17 mouse cellular contexts compared by ENCODE assay signal in the genomic region with DNA sequence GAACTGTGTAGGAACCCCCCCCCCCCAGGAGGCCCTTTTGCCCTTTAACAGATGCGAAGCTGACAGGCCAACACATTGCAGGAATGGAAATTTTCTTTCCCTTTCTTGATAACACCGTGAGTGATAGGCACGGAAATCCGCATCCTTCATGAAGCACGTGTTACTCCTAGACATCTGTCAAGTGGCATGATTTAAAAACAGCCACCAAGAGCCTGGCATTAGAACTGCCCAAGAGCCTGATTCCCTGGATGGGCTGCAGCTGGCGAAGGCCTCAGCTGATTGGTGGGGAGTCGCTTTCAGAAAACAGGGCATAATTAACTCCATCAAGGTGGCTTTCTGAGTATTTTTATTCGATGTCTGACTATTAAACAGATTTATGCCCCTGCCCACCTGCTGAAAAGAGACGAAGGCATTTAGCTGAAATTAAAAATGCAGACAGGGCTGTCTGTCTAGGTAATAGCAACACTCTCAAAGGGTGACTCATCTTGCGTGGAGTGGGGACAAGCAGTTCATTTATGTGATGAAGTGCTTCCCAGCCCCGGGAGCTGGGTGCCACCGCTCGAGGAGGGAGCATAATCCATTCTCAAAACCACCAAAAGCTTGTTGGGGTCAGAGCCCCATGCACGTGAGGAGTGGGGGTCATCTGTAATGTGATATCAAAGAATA. TPM values are rescaled to one million over a fixed set of nuclear protein-coding genes. Genes with fewer than 3 reads are reported as not detected.
A peak's percentile ranks its signal among the peaks of the same experiment; 100 is the strongest.
DNase-seq lines count a peak whose midpoint lies in the region; ATAC-seq and TF ChIP-seq lines count a peak whose summit lies in the region.
"Had no signal": no experiment of that assay in that cellular context is flagged by ENCODE, and none has a peak within 500 bp of the region (broad histone marks: within the 10 kb centered on the region; RNA-seq: fewer than 3 reads in every experiment).

No protein-coding gene starts in this region.

- H3K4me1 ChIP-seq in hindbrain, embryonic 13.5 days (replicated peaks): peaks cover 31% of the 10 kb centered on the region
- peaks cover 35% of the 10 kb centered on the region for H3K4me1 ChIP-seq in hindbrain, embryonic 10.5 days (replicated peaks)
- H3K4me1 ChIP-seq in midbrain, embryonic 14.5 days (ENCODE audit: control insufficient read depth, insufficient read depth, low read length): 0 out of 2 replicates have a peak, but pooled peaks cover 11% of the 10 kb centered on the region
- peaks cover 4% of the 10 kb centered on the region; the same call in 1 of the 2 replicates for H3K4me1 ChIP-seq in midbrain, embryonic 11.5 days (ENCODE audit: control insufficient read depth, insufficient read depth, low read length)
- H3K4me1 ChIP-seq in forebrain, postnatal 0 days (ENCODE audit: insufficient read depth): 0 out of 2 replicates have a peak, but pooled peaks cover 4% of the 10 kb centered on the region
- H3K4me1 ChIP-seq in neural tube, embryonic 15.5 days: peaks cover 23% of the 10 kb centered on the region
- no peaks in the 10 kb centered on the region for H3K4me1 ChIP-seq in liver, postnatal 0 days (ENCODE audit: insufficient read depth)

- H3K27me3 ChIP-seq in hindbrain, embryonic 13.5 days: no peaks in the 10 kb centered on the region
- no peaks in the 10 kb centered on the region for H3K27me3 ChIP-seq in hindbrain, embryonic 10.5 days (ENCODE audit: insufficient read depth, poor library complexity, severe bottlenecking)
- H3K27me3 ChIP-seq in midbrain, embryonic 14.5 days (ENCODE audit: control insufficient read depth, insufficient read depth, low read length): no peaks in the 10 kb centered on the region
- H3K27me3 ChIP-seq in midbrain, embryonic 11.5 days (ENCODE audit: control insufficient read depth, insufficient read depth, low read length): no peaks in the 10 kb centered on the region
- no peaks in the 10 kb centered on the region for H3K27me3 ChIP-seq in forebrain, postnatal 0 days (ENCODE audit: insufficient read depth, low read length)
- H3K27me3 ChIP-seq in neural tube, embryonic 15.5 days (replicated peaks): no peaks in the 10 kb centered on the region
- no peaks in the 10 kb centered on the region for H3K27me3 ChIP-seq in liver, postnatal 0 days (ENCODE audit: insufficient read depth, low read length)

- no peak for TF ChIP-seq EP300 in liver, postnatal 0 days (IDR thresholded peaks at IDR 0.05; ENCODE audit: low read depth)

- peak; percentile 54; the same call in 1 of the 2 replicates for ATAC-seq in hindbrain, embryonic 13.5 days (ENCODE audit: low FRiP score)
- ATAC-seq in midbrain, embryonic 14.5 days (ENCODE audit: low FRiP score, low TSS enrichment): peak; percentile 40; the same call in 1 of the 2 replicates
- ATAC-seq in midbrain, embryonic 11.5 days (ENCODE audit: low FRiP score): no peak
- peak; percentile 71 for ATAC-seq in forebrain, postnatal 0 days
- peak; percentile 50; the same call in 1 of the 2 replicates for ATAC-seq in neural tube, embryonic 15.5 days (ENCODE audit: low FRiP score)
- no peak for ATAC-seq in liver, postnatal 0 days

- no peak overlapping the region for H3K4me3 ChIP-seq in hindbrain, embryonic 13.5 days
- H3K4me3 ChIP-seq in hindbrain, embryonic 10.5 days: no peak overlapping the region
- H3K4me3 ChIP-seq in midbrain, embryonic 14.5 days (replicated peaks; ENCODE audit: low read depth, low read length): no peak overlapping the region
- no peak overlapping the region for H3K4me3 ChIP-seq in midbrain, embryonic 11.5 days (ENCODE audit: low read depth, low read length)
- H3K4me3 ChIP-seq in forebrain, postnatal 0 days (ENCODE audit: low read depth, low read length): no peak overlapping the region
- H3K4me3 ChIP-seq in neural tube, embryonic 15.5 days (replicated peaks): no peak overlapping the region
- no peak overlapping the region for H3K4me3 ChIP-seq in liver, postnatal 0 days (ENCODE audit: low read depth, low read length)
- H3K4me3 ChIP-seq: erythroblast, embryonic 14.5 days had no signal

- no peak overlapping the region for H3K4me2 ChIP-seq in hindbrain, embryonic 13.5 days
- no peak overlapping the region for H3K4me2 ChIP-seq in midbrain, embryonic 14.5 days (ENCODE audit: low read length)
- H3K4me2 ChIP-seq in midbrain, embryonic 11.5 days: no peak overlapping the region
- no peak overlapping the region for H3K4me2 ChIP-seq in forebrain, postnatal 0 days (ENCODE audit: low read depth)
- no peak overlapping the region for H3K4me2 ChIP-seq in neural tube, embryonic 15.5 days
- no peak overlapping the region for H3K4me2 ChIP-seq in liver, postnatal 0 days (ENCODE audit: low read depth, low read length)

- H3K9me3 ChIP-seq in hindbrain, embryonic 13.5 days: no peaks in the 10 kb centered on the region
- H3K9me3 ChIP-seq in hindbrain, embryonic 10.5 days: no peaks in the 10 kb centered on the region
- no peaks in the 10 kb centered on the region for H3K9me3 ChIP-seq in midbrain, embryonic 14.5 days (ENCODE audit: control insufficient read depth, low read length)
- no peaks in the 10 kb centered on the region for H3K9me3 ChIP-seq in midbrain, embryonic 11.5 days (ENCODE audit: control insufficient read depth, low read length)
- H3K9me3 ChIP-seq in forebrain, postnatal 0 days (ENCODE audit: low read length): no peaks in the 10 kb centered on the region
- no peaks in the 10 kb centered on the region for H3K9me3 ChIP-seq in neural tube, embryonic 15.5 days (replicated peaks)
- H3K9me3 ChIP-seq in liver, postnatal 0 days (ENCODE audit: low read length): no peaks in the 10 kb centered on the region

- 45% methylated on average over 14 of the region's 14 CpGs for WGBS in hindbrain, embryonic 13.5 days
- WGBS in hindbrain, embryonic 10.5 days: 78% methylated on average over 14 of the region's 14 CpGs
- 57% methylated on average over 14 of the region's 14 CpGs for WGBS in midbrain, embryonic 14.5 days
- WGBS in midbrain, embryonic 11.5 days: 82% methylated on average over 14 of the region's 14 CpGs
- 48% methylated on average over 14 of the region's 14 CpGs for WGBS in forebrain, postnatal 0 days
- WGBS in neural tube, embryonic 15.5 days: 34% methylated on average over 14 of the region's 14 CpGs
- WGBS in liver, postnatal 0 days (ENCODE audit: insufficient replicate concordance): 91% methylated on average over 14 of the region's 14 CpGs

- no peak for DNase-seq in hindbrain, embryonic 10.5 days (ENCODE audit: low spot score)
- peak; percentile 47 for DNase-seq in midbrain, embryonic 14.5 days
- DNase-seq in midbrain, embryonic 11.5 days (ENCODE audit: low spot score, missing footprints): no peak
- DNase-seq in forebrain, postnatal 0 days: peak; percentile 54
- no peak for DNase-seq in liver, postnatal 0 days
- DNase-seq: cerebellum, adult 9-10 months; gastrocnemius, postnatal 25 days; heart, postnatal 14 days; kidney, adult 8-10 months; kidney, postnatal 25 days; lung, adult 2 months; lung, postnatal 36 days; right cerebral cortex, postnatal 25 days; thymus, postnatal 36 days had no signal

- TF ChIP-seq CTCF in forebrain, postnatal 0 days (IDR thresholded peaks at IDR 0.05; ENCODE audit: low read depth): no peak
- TF ChIP-seq CTCF in liver, postnatal 0 days (IDR thresholded peaks at IDR 0.05; ENCODE audit: low read depth): no peak

- H3K27ac ChIP-seq in hindbrain, embryonic 13.5 days: peak overlapping the region; percentile 45; the same call in 1 of the 2 replicates
- no peak overlapping the region for H3K27ac ChIP-seq in hindbrain, embryonic 10.5 days
- no peak overlapping the region for H3K27ac ChIP-seq in midbrain, embryonic 14.5 days (replicated peaks; ENCODE audit: low read depth, low read length)
- no peak overlapping the region for H3K27ac ChIP-seq in midbrain, embryonic 11.5 days (ENCODE audit: low read depth, low read length)
- 0 out of 2 replicates have a peak overlapping the region, but pooled peaks have one; percentile 35 for H3K27ac ChIP-seq in forebrain, postnatal 0 days (ENCODE audit: low read depth, low read length)
- H3K27ac ChIP-seq in neural tube, embryonic 15.5 days (replicated peaks): no peak overlapping the region
- H3K27ac ChIP-seq in liver, postnatal 0 days (ENCODE audit: low read depth): no peak overlapping the region

- H3K9ac ChIP-seq in hindbrain, embryonic 13.5 days: no peak overlapping the region
- no peak overlapping the region for H3K9ac ChIP-seq in midbrain, embryonic 14.5 days (replicated peaks; ENCODE audit: low read length)
- H3K9ac ChIP-seq in midbrain, embryonic 11.5 days (ENCODE audit: low read length): no peak overlapping the region
- no peak overlapping the region for H3K9ac ChIP-seq in forebrain, postnatal 0 days
- no peak overlapping the region for H3K9ac ChIP-seq in neural tube, embryonic 15.5 days (replicated peaks)
- H3K9ac ChIP-seq in liver, postnatal 0 days (replicated peaks): no peak overlapping the region

- H3K36me3 ChIP-seq in hindbrain, embryonic 13.5 days: no peaks in the 10 kb centered on the region
- no peaks in the 10 kb centered on the region for H3K36me3 ChIP-seq in hindbrain, embryonic 10.5 days
- no peaks in the 10 kb centered on the region for H3K36me3 ChIP-seq in midbrain, embryonic 14.5 days (ENCODE audit: control insufficient read depth, insufficient read depth, low read length)
- H3K36me3 ChIP-seq in midbrain, embryonic 11.5 days (ENCODE audit: control insufficient read depth, insufficient read depth, low read length): no peaks in the 10 kb centered on the region
- no peaks in the 10 kb centered on the region for H3K36me3 ChIP-seq in forebrain, postnatal 0 days (ENCODE audit: insufficient read depth)
- H3K36me3 ChIP-seq in neural tube, embryonic 15.5 days: no peaks in the 10 kb centered on the region
- no peaks in the 10 kb centered on the region for H3K36me3 ChIP-seq in liver, postnatal 0 days (replicated peaks; ENCODE audit: insufficient read depth, low read length)

RNA-seq across cellular contexts. Expression of gene Sap30l, which starts 47.8 kb away (rescaled TPM):
- 7.2 and 8.4 TPM in 2 replicates for polyA plus RNA-seq in hindbrain, embryonic 13.5 days (2015; fragmentation: Nextera tagmentation; extraction: Ambion mirVana)
- 8.8 and 12.7 TPM in 2 replicates for polyA plus RNA-seq in hindbrain, embryonic 10.5 days (2016; fragmentation: Nextera tagmentation; extraction: Ambion mirVana)
- 12.0 and 13.1 TPM in 2 replicates for polyA plus RNA-seq in midbrain, embryonic 14.5 days (2014; fragmentation: Nextera tagmentation; extraction: Ambion mirVana)
- polyA plus RNA-seq in midbrain, embryonic 11.5 days (2014; fragmentation: Nextera tagmentation; extraction: Ambion mirVana): 14.5 and 14.7 TPM in 2 replicates
- total RNA-seq in forebrain, postnatal 0 days (2014; rRNA removed): 26.6 and 35.4 TPM in 2 replicates
- polyA plus RNA-seq in forebrain, postnatal 0 days (2015; fragmentation: Nextera tagmentation; extraction: Ambion mirVana): 11.4 and 15.3 TPM in 2 replicates
- 9.7 and 12.4 TPM in 2 replicates for polyA plus RNA-seq in neural tube, embryonic 15.5 days (2015; fragmentation: Nextera tagmentation; extraction: Ambion mirVana)
- 5.8 and 7.1 TPM in 2 replicates for polyA plus RNA-seq in liver, postnatal 0 days (2015; fragmentation: Nextera tagmentation; extraction: Ambion mirVana)

Comparison
In these comparisons a context has a peak if more than half of its experiments do, and no peak if none do; other contexts are left out.
1. ATAC-seq: peak in hindbrain, embryonic 13.5 days (single experiment), midbrain, embryonic 14.5 days (single experiment), forebrain, postnatal 0 days (single experiment) and neural tube, embryonic 15.5 days (single experiment); none in midbrain, embryonic 11.5 days (single experiment) and liver, postnatal 0 days (single experiment).
2. H3K27ac ChIP-seq: peak in hindbrain, embryonic 13.5 days (single experiment) and forebrain, postnatal 0 days (single experiment); none in hindbrain, embryonic 10.5 days (single experiment), midbrain, embryonic 14.5 days (single experiment), midbrain, embryonic 11.5 days (single experiment), neural tube, embryonic 15.5 days (single experiment) and liver, postnatal 0 days (single experiment).
3. DNase-seq: peak in midbrain, embryonic 14.5 days (single experiment) and forebrain, postnatal 0 days (single experiment); none in hindbrain, embryonic 10.5 days (single experiment), midbrain, embryonic 11.5 days (single experiment) and liver, postnatal 0 days (single experiment).